Comparison of ENCODE assay signal across 24 mouse cellular contexts in genomic region chr10:84608361-84608760, GRCm38 (mm10).
"Had no signal": no experiment of that assay in that cellular context is flagged by ENCODE, and none has a peak within 500 bp of the region (broad histone marks: within the 10 kb centered on the region; RNA-seq: fewer than 3 reads in every experiment).

No protein-coding gene starts in this region.

- H3K4me1 ChIP-seq: midbrain, embryonic 13.5 days; neural tube, embryonic 13.5 days; stomach, embryonic 15.5 days had no signal

- H3K4me3 ChIP-seq: layer of hippocampus, adult 2 months; limb, embryonic 10.5 days; limb, embryonic 13.5 days; liver, embryonic 12.5 days; liver, embryonic 15.5 days; lung, embryonic 15.5 days; megakaryocyte, embryonic 14.5 days; midbrain, embryonic 10.5 days; midbrain, embryonic 13.5 days; myocyte; neural tube, embryonic 13.5 days; stomach, embryonic 15.5 days had no signal

- ATAC-seq: liver, embryonic 12.5 days; midbrain, embryonic 13.5 days; midbrain, embryonic 16.5 days had no signal

- H3K9ac ChIP-seq: limb, embryonic 13.5 days; liver, embryonic 12.5 days; liver, embryonic 15.5 days; lung, embryonic 15.5 days; midbrain, embryonic 13.5 days; neural tube, embryonic 13.5 days; stomach, embryonic 15.5 days had no signal

- H3K4me2 ChIP-seq: limb, embryonic 13.5 days; liver, embryonic 12.5 days; liver, embryonic 15.5 days; lung, embryonic 15.5 days; midbrain, embryonic 13.5 days; neural tube, embryonic 13.5 days; stomach, embryonic 15.5 days had no signal

- H3K9me3 ChIP-seq: limb, embryonic 10.5 days; limb, embryonic 13.5 days; liver, embryonic 12.5 days; liver, embryonic 15.5 days; lung, embryonic 15.5 days; megakaryocyte, embryonic 14.5 days; midbrain, embryonic 10.5 days; midbrain, embryonic 13.5 days; neural tube, embryonic 13.5 days; stomach, embryonic 15.5 days had no signal

- H3K27me3 ChIP-seq: limb, embryonic 13.5 days; liver, embryonic 12.5 days; liver, embryonic 15.5 days; lung, embryonic 15.5 days; midbrain, embryonic 13.5 days; neural tube, embryonic 13.5 days; stomach, embryonic 15.5 days had no signal

- H3K27ac ChIP-seq: kidney, postnatal 0 days; layer of hippocampus, adult 2 months; limb, embryonic 10.5 days; limb, embryonic 13.5 days; liver, embryonic 12.5 days; liver, embryonic 15.5 days; lung, embryonic 15.5 days; midbrain, embryonic 10.5 days; midbrain, embryonic 13.5 days; neural tube, embryonic 13.5 days; stomach, embryonic 15.5 days had no signal

- H3K36me3 ChIP-seq: limb, embryonic 10.5 days; liver, embryonic 12.5 days; lung, embryonic 15.5 days; midbrain, embryonic 10.5 days had no signal

- DNase-seq: kidney, postnatal 25 days; layer of hippocampus, adult 9-11 months; liver; lung, adult 18-20 months; lung, postnatal 10 days; lung, postnatal 36 days; retina, postnatal 1 day; right cerebral cortex, postnatal 25 days; spleen, adult 18-20 months; thymus, postnatal 25 days had no signal
